Mouse (Mus musculus): Measurements from ENCODE around the gene Itm2c.

- TF ChIP-seq CTCF (IDR thresholded peaks at IDR 0.05; ENCODE audit: extremely low read depth, insufficient read depth, insufficient read length, insufficient replicate concordance) (no peak), POLR2A (IDR thresholded peaks at IDR 0.05; ENCODE audit: low read depth, low read length) (no peak)
Observed at GRCm38 (mm10) chr1:85906892-85907291, 12.8 kb downstream of the Itm2c start.

Data from spleen, adult 2 months (tissue).